Mouse (Mus musculus) lung, embryonic 15.5 days (tissue): ENCODE data around the gene Palm2. TPM values are rescaled to one million over a fixed set of nuclear protein-coding genes. Genes with fewer than 3 reads are reported as not detected.

Source experiments
- ATAC-seq: fragments of 200-750 bp; cut with Nextera tagmentation; 2 replicates; pipeline ENCODE4 v1.8.0; 2017; ENCODE audit warnings: moderate number of reproducible peaks, borderline replicate concordance; ENCODE audit not compliant: low FRiP score, low TSS enrichment; ENCODE audit errors: extremely low read depth
- H3K27ac ChIP-seq: fragments of 300-500 bp; sonication (generic); 2 replicates; pipeline ENCODE4 v1.5.1; 2015; ENCODE audit warnings: moderate library complexity, mild to moderate bottlenecking, inconsistent platforms
- H3K27me3 ChIP-seq: fragments of 300-500 bp; sonication (generic); 2 replicates; pipeline ENCODE4 v1.6.1; 2015; ENCODE audit warnings: inconsistent platforms
- H3K36me3 ChIP-seq: fragments of 300-500 bp; sonication (generic); 2 replicates; pipeline ENCODE4 v1.6.1; 2015; ENCODE audit warnings: inconsistent platforms
- H3K4me1 ChIP-seq: fragments of 300-500 bp; sonication (generic); 2 replicates; pipeline ENCODE4 v1.6.1; 2015; ENCODE audit warnings: inconsistent platforms
- H3K4me2 ChIP-seq: fragments of 300-500 bp; sonication (generic); 2 replicates; pipeline ENCODE4 v1.6.1; 2015; ENCODE audit warnings: inconsistent platforms, mild to moderate bottlenecking, moderate library complexity
- H3K4me3 ChIP-seq: fragments of 300-500 bp; sonication (generic); 2 replicates; pipeline ENCODE4 v1.5.1; 2015; ENCODE audit warnings: mild to moderate bottlenecking, inconsistent platforms
- H3K9ac ChIP-seq: fragments of 300-500 bp; sonication (generic); 2 replicates; pipeline ENCODE4 v1.6.1; 2015; ENCODE audit warnings: inconsistent platforms
- H3K9me3 ChIP-seq: fragments of 300-500 bp; sonication (generic); 2 replicates; pipeline ENCODE4 v1.6.1; 2016; ENCODE audit warnings: inconsistent platforms
- WGBS: fragments of 180-500 bp; shearing (Covaris S2); methylation state at CpG from one replicate; pipeline ENCODE4 v1.1.7; 2015; 5-methylcytosine and 5-hydroxymethylcytosine counted together
- polyA plus RNA-seq: library from polyadenylated mRNA; unstranded; fragments of >200 nt; fragmentation: Nextera tagmentation; extraction: Ambion mirVana; gene quantifications from 2 replicates; pipeline ENCODE4 v1.2.1, GENCODE M21; 2015

Palm2 gene
- polyA plus RNA-seq, 1 experiment from 2014 or later = 8.0 TPM

GRCm38 (mm10) chr4:57697918-57698611 is 264.0 kb downstream of the Palm2 start:
- H3K27ac ChIP-seq = no peak overlapping the region
- H3K4me3 ChIP-seq = no peak overlapping the region
- H3K9ac ChIP-seq = no peak overlapping the region
- H3K36me3 ChIP-seq = 0 out of 2 replicates have a peak, but pooled peaks cover 6% of the 10 kb centered on the region
- H3K9me3 ChIP-seq = no peaks in the 10 kb centered on the region
- ATAC-seq = no peak
- WGBS = 88% methylated on average over 12 of the region's 12 CpGs
- H3K27me3 ChIP-seq = no peaks in the 10 kb centered on the region
- no peaks in the 10 kb centered on the region for H3K4me1 ChIP-seq
- no peak overlapping the region for H3K4me2 ChIP-seq

GRCm38 (mm10) chr4:57701576-57701975 is 267.5 kb downstream of the Palm2 start:
- Histone ChIP-seq H3K27ac (no peak overlapping the region), H3K9me3 (no peaks in the 10 kb centered on the region), H3K4me3 (no peak overlapping the region), H3K4me1 (no peaks in the 10 kb centered on the region), H3K36me3 (no peaks in the 10 kb centered on the region), H3K9ac (no peak overlapping the region), H3K4me2 (no peak overlapping the region), H3K27me3 (no peaks in the 10 kb centered on the region)
- ATAC-seq = no peak
- WGBS = 75% methylated on average over 5 of the region's 5 CpGs

DNA sequence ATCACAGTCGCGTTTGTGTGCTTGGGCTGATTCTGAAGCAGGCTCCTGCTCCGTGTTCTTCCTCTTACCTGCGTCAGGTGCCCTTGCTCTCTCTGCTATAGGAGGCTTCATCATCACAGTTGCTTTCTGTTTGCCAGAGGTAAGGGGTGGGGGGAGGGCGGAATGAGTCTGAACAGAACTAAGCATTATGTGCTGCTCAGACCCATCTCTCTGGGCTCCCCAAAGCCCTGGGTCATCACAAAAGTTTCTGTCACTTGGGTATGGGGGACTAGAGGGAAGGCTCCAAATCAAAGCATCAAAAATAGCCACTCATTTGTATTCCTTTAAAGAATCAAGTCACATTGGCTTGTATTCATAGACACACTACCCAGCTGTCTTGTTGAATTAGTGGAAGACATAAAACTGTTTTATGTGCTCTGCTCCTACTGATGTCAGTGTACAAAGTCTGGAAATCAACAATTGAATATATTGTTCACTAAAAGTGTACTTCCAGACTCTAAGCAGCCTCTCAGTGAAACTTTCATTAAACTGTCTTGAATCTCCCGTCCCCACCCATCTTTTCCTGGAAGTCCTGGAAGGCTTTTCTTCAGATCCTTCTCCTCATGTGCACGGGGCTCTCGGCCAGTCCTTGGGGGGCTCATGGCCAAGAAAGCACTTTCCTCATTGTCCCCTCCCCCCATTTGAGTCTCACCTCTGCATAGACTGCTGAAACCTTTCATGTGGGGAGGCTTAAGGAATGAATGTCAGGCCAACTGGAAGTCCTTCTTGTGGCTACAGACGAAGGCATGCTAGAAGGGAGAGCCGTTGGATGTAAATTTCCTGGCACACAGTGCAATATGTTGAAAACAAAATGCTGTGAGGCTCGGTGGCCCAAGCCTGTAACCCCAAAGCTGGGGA is 269.8 kb downstream of the Palm2 start:
- Histone ChIP-seq H3K9me3 (no peaks in the 10 kb centered on the region), H3K4me2 (no peak overlapping the region), H3K4me3 (no peak overlapping the region), H3K4me1 (no peaks in the 10 kb centered on the region), H3K9ac (no peak overlapping the region), H3K27ac (no peak overlapping the region), H3K36me3 (no peaks in the 10 kb centered on the region), H3K27me3 (no peaks in the 10 kb centered on the region)
- WGBS = 74% methylated on average over 11 of the region's 11 CpGs
- no peak for ATAC-seq

- Histone ChIP-seq H3K4me2 (no peak overlapping the region), H3K27ac (no peak overlapping the region), H3K4me3 (no peak overlapping the region), H3K27me3 (no peaks in the 10 kb centered on the region), H3K4me1 (no peaks in the 10 kb centered on the region), H3K9me3 (no peaks in the 10 kb centered on the region), H3K36me3 (no peaks in the 10 kb centered on the region), H3K9ac (no peak overlapping the region)
- no peak for ATAC-seq
- WGBS = 93% methylated on average over 7 of the region's 7 CpGs
Measured at GRCm38 (mm10) chr4:57704575-57704974, 270.5 kb downstream of the Palm2 start.

DNA sequence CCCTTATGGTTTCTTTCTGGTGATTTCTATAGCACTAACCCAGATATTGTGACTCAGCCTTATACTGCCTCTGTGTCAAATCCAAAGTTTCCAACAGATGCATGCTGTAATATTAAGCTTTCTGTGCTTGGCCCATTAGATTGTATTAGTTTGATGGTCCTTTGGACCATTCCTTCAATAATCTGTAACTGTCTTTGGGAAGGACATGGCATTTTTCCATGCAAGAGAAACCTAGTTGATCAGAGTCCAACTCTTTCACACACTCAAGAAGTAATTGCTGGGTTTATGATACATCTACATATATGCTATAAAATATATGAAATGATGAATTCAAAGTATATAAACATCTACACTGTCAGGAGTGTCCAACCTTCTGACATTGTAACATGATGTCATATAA is 281.8 kb downstream of the Palm2 start:
- H3K27me3 ChIP-seq = no peaks in the 10 kb centered on the region
- no peak overlapping the region for H3K4me2 ChIP-seq
- no peak overlapping the region for H3K9ac ChIP-seq
- H3K27ac ChIP-seq = no peak overlapping the region
- H3K36me3 ChIP-seq = no peaks in the 10 kb centered on the region
- ATAC-seq = no peak
- no peak overlapping the region for H3K4me3 ChIP-seq
- H3K9me3 ChIP-seq = no peaks in the 10 kb centered on the region
- H3K4me1 ChIP-seq = 0 out of 2 replicates have a peak, but pooled peaks cover 4% of the 10 kb centered on the region

- H3K4me3 ChIP-seq = no peak overlapping the region
- H3K9ac ChIP-seq = no peak overlapping the region
- H3K36me3 ChIP-seq = no peaks in the 10 kb centered on the region
- no peak overlapping the region for H3K27ac ChIP-seq
- WGBS = 48% methylated on average over 4 of the region's 4 CpGs
- no peak for ATAC-seq
- no peak overlapping the region for H3K4me2 ChIP-seq
- 0 out of 2 replicates have a peak, but pooled peaks cover 4% of the 10 kb centered on the region for H3K4me1 ChIP-seq
- H3K27me3 ChIP-seq = no peaks in the 10 kb centered on the region
- H3K9me3 ChIP-seq = no peaks in the 10 kb centered on the region
Measured at GRCm38 (mm10) chr4:57716735-57717134, 282.7 kb downstream of the Palm2 start.

GRCm38 (mm10) chr4:57717354-57717753 is 283.3 kb downstream of the Palm2 start, which contains the start of gene Akap2:
TSS of gene Akap2 (plus strand) at chr4:57717657.
- no peak for ATAC-seq
- no peak within 1 kb of the TSS for H3K4me3 ChIP-seq
- WGBS = 87% methylated on average over 9 of the region's 9 CpGs
- H3K27me3 ChIP-seq = no peaks in the 10 kb centered on the region
- no peaks in the 10 kb centered on the region for H3K9me3 ChIP-seq
- no peak within 1 kb of the TSS for H3K27ac ChIP-seq
- 0 out of 2 replicates have a peak, but pooled peaks cover 4% of the 10 kb centered on the region for H3K4me1 ChIP-seq
- no peak within 1 kb of the TSS for H3K9ac ChIP-seq
- H3K4me2 ChIP-seq = no peak within 1 kb of the TSS
- no peaks in the 10 kb centered on the region for H3K36me3 ChIP-seq

- H3K9me3 ChIP-seq = no peaks in the 10 kb centered on the region
- ATAC-seq = no peak
- no peak overlapping the region for H3K4me3 ChIP-seq
- no peaks in the 10 kb centered on the region for H3K27me3 ChIP-seq
- H3K4me2 ChIP-seq = no peak overlapping the region
- WGBS = 97% methylated on average over 1 of the region's 1 CpGs
- H3K9ac ChIP-seq = no peak overlapping the region
- H3K4me1 ChIP-seq = 0 out of 2 replicates have a peak, but pooled peaks cover 4% of the 10 kb centered on the region
- no peaks in the 10 kb centered on the region for H3K36me3 ChIP-seq
- no peak overlapping the region for H3K27ac ChIP-seq
Measured at GRCm38 (mm10) chr4:57719370-57719769, 285.3 kb downstream of the Palm2 start.

- H3K4me1 ChIP-seq = 0 out of 2 replicates have a peak, but pooled peaks cover 4% of the 10 kb centered on the region
Measured at GRCm38 (mm10) chr4:57720869-57721361, 286.9 kb downstream of the Palm2 start.

GRCm38 (mm10) chr4:57722296-57722695 is 288.2 kb downstream of the Palm2 start:
- 84% methylated on average over 4 of the region's 4 CpGs for WGBS
- Histone ChIP-seq H3K9ac (no peak overlapping the region), H3K9me3 (no peaks in the 10 kb centered on the region), H3K4me3 (no peak overlapping the region), H3K4me2 (no peak overlapping the region), H3K27ac (no peak overlapping the region), H3K4me1 (0 out of 2 replicates have a peak, but pooled peaks cover 4% of the 10 kb centered on the region), H3K27me3 (no peaks in the 10 kb centered on the region), H3K36me3 (no peaks in the 10 kb centered on the region)
- ATAC-seq = no peak

More at GRCm38 (mm10) chr4:57720869-57721361, 286.9 kb downstream of the Palm2 start:
- H3K4me3 ChIP-seq = no peak overlapping the region
- H3K27ac ChIP-seq = no peak overlapping the region
- no peaks in the 10 kb centered on the region for H3K27me3 ChIP-seq
- no peaks in the 10 kb centered on the region for H3K9me3 ChIP-seq
- H3K36me3 ChIP-seq = no peaks in the 10 kb centered on the region
- 40% methylated on average over 7 of the region's 7 CpGs for WGBS
- ATAC-seq = no peak
- H3K9ac ChIP-seq = no peak overlapping the region
- H3K4me2 ChIP-seq = no peak overlapping the region

- 48% methylated on average over 2 of the region's 2 CpGs for WGBS
- Histone ChIP-seq H3K36me3 (no peaks in the 10 kb centered on the region), H3K9me3 (no peaks in the 10 kb centered on the region), H3K4me2 (no peak overlapping the region), H3K9ac (no peak overlapping the region), H3K4me1 (0 out of 2 replicates have a peak, but pooled peaks cover 4% of the 10 kb centered on the region), H3K27ac (no peak overlapping the region), H3K27me3 (no peaks in the 10 kb centered on the region), H3K4me3 (no peak overlapping the region)
- no peak for ATAC-seq
Measured at GRCm38 (mm10) chr4:57723659-57724058, 289.6 kb downstream of the Palm2 start.

- Histone ChIP-seq H3K4me3 (no peak overlapping the region), H3K4me1 (0 out of 2 replicates have a peak, but pooled peaks cover 2% of the 10 kb centered on the region), H3K27me3 (no peaks in the 10 kb centered on the region), H3K9me3 (no peaks in the 10 kb centered on the region), H3K27ac (no peak overlapping the region), H3K36me3 (no peaks in the 10 kb centered on the region), H3K4me2 (no peak overlapping the region), H3K9ac (no peak overlapping the region)
- no peak for ATAC-seq
- WGBS = 71% methylated on average over 1 of the region's 1 CpGs
Measured at GRCm38 (mm10) chr4:57725569-57725968, 291.5 kb downstream of the Palm2 start.
